Mouse (Mus musculus) lung, postnatal 0 days (tissue): ENCODE measurements around the gene Nat8l. TPM values are rescaled to one million over a fixed set of nuclear protein-coding genes. Genes with fewer than 3 reads are reported as not detected.

Source experiments
- ATAC-seq: fragments of 200-750 bp; cut with Nextera tagmentation; 2 replicates; pipeline ENCODE4 v1.8.0; 2017; ENCODE audit warnings: moderate library complexity
- DNase-seq: peaks from one replicate; pipeline ENCODE4 v3.0.0-alpha.2; 2016; ENCODE audit warnings: low spot score
- H3K27ac ChIP-seq: fragments of 300-500 bp; sonication (generic); 2 replicates; pipeline ENCODE4 v1.5.1; 2014; ENCODE audit warnings: antibody characterized with exemption, mild to moderate bottlenecking, low read length, mixed read lengths
- H3K27me3 ChIP-seq: fragments of 300-500 bp; sonication (generic); replicated peaks from 2 replicates; pipeline ENCODE4 v1.6.1; 2014; ENCODE audit warnings: low read length, mixed read lengths; ENCODE audit not compliant: insufficient read depth
- H3K36me3 ChIP-seq: fragments of 300-500 bp; sonication (generic); 2 replicates; pipeline ENCODE4 v1.6.1; 2014; ENCODE audit warnings: low read length, mixed read lengths; ENCODE audit not compliant: insufficient read depth
- H3K4me1 ChIP-seq: fragments of 300-500 bp; sonication (generic); 2 replicates; pipeline ENCODE4 v1.6.1; 2014; ENCODE audit warnings: antibody characterized with exemption, low read depth, low read length, mixed read lengths; ENCODE audit not compliant: insufficient read depth
- H3K4me2 ChIP-seq: fragments of 300-500 bp; sonication (generic); replicated peaks from 2 replicates; pipeline ENCODE4 v1.6.1; 2014; ENCODE audit warnings: low read depth, mild to moderate bottlenecking, low read length, moderate library complexity, mixed read lengths
- H3K4me3 ChIP-seq: fragments of 300-500 bp; sonication (generic); 2 replicates; pipeline ENCODE4 v1.5.1; 2014; ENCODE audit warnings: low read depth, low read length
- H3K9ac ChIP-seq: fragments of 300-500 bp; sonication (generic); replicated peaks from 2 replicates; pipeline ENCODE4 v1.6.1; 2014; ENCODE audit warnings: low read depth, mild to moderate bottlenecking
- H3K9me3 ChIP-seq: fragments of 300-500 bp; sonication (generic); 2 replicates; pipeline ENCODE4 v1.6.1; 2016; ENCODE audit warnings: low read length, mixed read lengths
- CTCF ChIP-seq: IDR thresholded peaks from 2 replicates; pipeline ENCODE4 v1.5.1; 2016; ENCODE audit warnings: antibody characterized with exemption, mild to moderate bottlenecking
- EP300 ChIP-seq: IDR thresholded peaks from 2 replicates; pipeline ENCODE4 v1.6.1; 2016; ENCODE audit warnings: antibody characterized with exemption, mild to moderate bottlenecking, control low read depth
- WGBS: fragments of 180-500 bp; shearing (Covaris S2); extraction: QIAGEN DNeasy Blood & Tissue Kit; methylation state at CpG from one replicate; pipeline ENCODE4 v1.1.7; 2014; 5-methylcytosine and 5-hydroxymethylcytosine counted together
- polyA plus RNA-seq: library from polyadenylated mRNA; unstranded; fragments of >200 nt; fragmentation: Nextera tagmentation; extraction: Ambion mirVana; gene quantifications from 2 replicates; pipeline ENCODE4 v1.2.1, GENCODE M21; 2015

The Nat8l gene
- polyA plus RNA-seq, 1 experiment from 2014 or later: 0.29 TPM

DNA sequence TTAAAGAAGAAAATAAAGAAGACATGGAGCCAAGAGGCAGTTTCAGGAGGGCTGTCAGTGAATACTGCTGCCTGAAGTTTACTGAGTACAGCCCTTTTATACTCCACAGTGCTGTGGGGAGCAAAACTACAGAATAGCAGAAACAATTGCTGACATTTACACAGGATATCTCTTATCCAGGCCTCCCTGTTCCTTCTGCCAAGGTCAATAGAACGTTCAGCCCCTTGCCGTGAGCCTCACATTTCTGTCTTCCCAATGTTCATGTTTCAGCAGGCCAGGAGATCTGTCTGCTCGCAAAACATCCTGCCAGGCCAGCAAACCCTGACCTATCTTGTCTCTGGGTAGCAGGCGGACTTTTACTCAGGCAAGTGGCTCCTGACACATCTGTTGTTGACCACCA is 36.4 kb upstream of the Nat8l start:
- Histone ChIP-seq H3K4me3 (no peak overlapping the region), H3K27ac (no peak overlapping the region), H3K4me2 (no peak overlapping the region), H3K4me1 (no peaks in the 10 kb centered on the region), H3K9me3 (no peaks in the 10 kb centered on the region), H3K9ac (no peak overlapping the region), H3K36me3 (no peaks in the 10 kb centered on the region), H3K27me3 (no peaks in the 10 kb centered on the region)
- 61% methylated on average over 4 of the region's 4 CpGs for WGBS
- no peak for TF ChIP-seq CTCF
- no peak for TF ChIP-seq EP300
- DNase-seq: no peak
- ATAC-seq: no peak

DNA sequence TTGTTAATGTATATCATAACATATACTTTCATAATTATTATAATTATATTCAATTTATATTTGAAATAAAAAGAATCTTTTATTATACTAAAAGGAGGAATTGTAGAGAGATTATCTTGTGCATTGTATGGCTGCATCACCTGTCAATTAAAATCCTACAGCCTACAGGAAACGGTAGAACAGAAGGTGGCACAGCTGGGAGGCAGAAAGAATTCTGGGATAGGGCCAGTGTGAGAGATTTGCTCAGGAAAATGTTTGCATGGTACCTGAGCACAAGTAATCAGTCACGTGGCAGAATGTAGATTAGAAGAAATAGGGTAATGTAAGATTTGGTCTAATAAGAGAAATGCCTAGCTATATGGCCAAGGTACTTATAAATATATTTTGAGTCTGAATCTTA is 21.0 kb upstream of the Nat8l start:
- Histone ChIP-seq H3K4me2 (no peak overlapping the region), H3K4me3 (no peak overlapping the region), H3K27me3 (no peaks in the 10 kb centered on the region), H3K9me3 (no peaks in the 10 kb centered on the region), H3K9ac (no peak overlapping the region), H3K27ac (no peak overlapping the region), H3K4me1 (no peaks in the 10 kb centered on the region), H3K36me3 (no peaks in the 10 kb centered on the region)
- TF ChIP-seq CTCF: no peak
- no peak for TF ChIP-seq EP300
- 52% methylated on average over 2 of the region's 2 CpGs for WGBS
- ATAC-seq (no peak), DNase-seq (no peak)

- no peaks in the 10 kb centered on the region for H3K36me3 ChIP-seq
- WGBS: 33% methylated on average over 3 of the region's 3 CpGs
These were observed 19.5 kb upstream of the Nat8l start for GRCm38 (mm10) chr5:33976267-33976666.

GRCm38 (mm10) chr5:33982731-33983259 is 13.0 kb upstream of the Nat8l start:
- 4% methylated on average over 25 of the region's 26 CpGs for WGBS

More at GRCm38 (mm10) chr5:33976267-33976666, 19.5 kb upstream of the Nat8l start:
- Histone ChIP-seq H3K9ac (no peak overlapping the region), H3K4me1 (no peaks in the 10 kb centered on the region), H3K9me3 (no peaks in the 10 kb centered on the region), H3K27ac (no peak overlapping the region), H3K27me3 (no peaks in the 10 kb centered on the region), H3K4me3 (no peak overlapping the region), H3K4me2 (no peak overlapping the region)
- DNase-seq: no peak
- ATAC-seq: no peak
- TF ChIP-seq EP300 (no peak), CTCF (no peak)

DNA sequence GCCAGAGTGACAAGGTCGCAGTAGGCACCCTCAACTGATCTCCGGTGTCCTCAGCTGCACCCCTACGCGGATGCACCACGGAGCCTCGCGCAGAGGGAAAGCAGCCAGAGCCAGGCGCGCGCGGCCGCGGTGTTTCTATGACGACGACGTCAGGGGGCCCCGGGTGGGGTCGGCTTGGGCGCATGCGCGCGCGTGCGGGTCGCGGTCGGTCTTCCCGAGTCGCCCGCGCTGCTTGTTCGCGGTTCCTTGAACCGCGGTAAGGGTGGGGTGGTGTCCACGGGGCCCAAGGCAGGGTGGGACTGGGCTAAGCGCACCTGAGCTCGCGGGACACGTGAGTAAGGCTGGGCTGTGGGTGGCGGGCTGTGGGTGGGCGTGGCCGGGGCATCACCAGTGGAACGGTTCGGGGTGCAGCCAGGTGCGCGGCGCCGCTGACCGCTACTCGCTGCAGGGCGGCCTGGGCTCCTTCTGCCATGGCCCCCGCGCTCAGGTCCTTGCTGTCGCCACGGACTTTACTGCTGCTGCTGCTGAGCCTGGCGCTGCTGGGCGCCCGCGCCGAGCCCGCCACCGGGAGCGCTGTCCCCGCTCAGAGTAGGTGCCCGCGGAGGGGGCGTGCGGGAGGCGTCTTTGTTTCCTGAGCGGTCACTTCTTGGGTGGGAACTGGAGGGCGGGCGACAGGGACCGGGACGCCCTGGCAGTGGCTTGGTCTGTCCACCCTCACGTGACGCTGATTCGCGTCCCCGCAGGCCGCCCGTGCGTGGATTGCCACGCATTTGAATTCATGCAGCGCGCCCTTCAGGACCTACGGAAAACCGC is 12.3 kb upstream of the Nat8l start, which contains the start of gene Gm1673:
Gm1673 (plus strand) TSS at position 125 of the 813 bp plus-strand sequence.
- Histone ChIP-seq H3K4me2 (peak within 1 kb of the TSS; percentile 93), H3K4me3 (peak within 1 kb of the TSS; percentile 67), H3K9ac (peak within 1 kb of the TSS; percentile 19; the same call in 1 of the 2 replicates), H3K36me3 (no peaks in the 10 kb centered on the region), H3K27me3 (no peaks in the 10 kb centered on the region), H3K9me3 (no peaks in the 10 kb centered on the region), H3K4me1 (peaks cover 6% of the 10 kb centered on the region), H3K27ac (no peak within 1 kb of the TSS)
- TF ChIP-seq EP300: no peak
- peak; percentile 60 for TF ChIP-seq CTCF
- peak; percentile 90 for ATAC-seq
- peak; percentile 79 for DNase-seq
- WGBS: under 1% methylated on average over 79 of the region's 88 CpGs

More at GRCm38 (mm10) chr5:33982731-33983259, 13.0 kb upstream of the Nat8l start:
- ATAC-seq (peak; percentile 30), DNase-seq (no peak)
- Histone ChIP-seq H3K36me3 (no peaks in the 10 kb centered on the region), H3K4me3 (peak overlapping the region; percentile 67), H3K27ac (no peak overlapping the region), H3K9me3 (no peaks in the 10 kb centered on the region), H3K4me1 (peaks cover 6% of the 10 kb centered on the region), H3K9ac (0 out of 2 replicates have a peak overlapping the region, but pooled peaks have one; percentile 19), H3K4me2 (peak overlapping the region; percentile 93), H3K27me3 (no peaks in the 10 kb centered on the region)
- TF ChIP-seq CTCF (no peak), EP300 (no peak)
